Mouse (Mus musculus): ENCODE results near the gene Tnip1. TPM values are rescaled to one million over a fixed set of nuclear protein-coding genes. Genes with fewer than 3 reads are reported as not detected.
A peak's percentile ranks its signal among the peaks of the same experiment; 100 is the strongest.

Tnip1 gene
- polyA plus RNA-seq, 1 experiment from 2014 or later: 9.9 TPM

DNA sequence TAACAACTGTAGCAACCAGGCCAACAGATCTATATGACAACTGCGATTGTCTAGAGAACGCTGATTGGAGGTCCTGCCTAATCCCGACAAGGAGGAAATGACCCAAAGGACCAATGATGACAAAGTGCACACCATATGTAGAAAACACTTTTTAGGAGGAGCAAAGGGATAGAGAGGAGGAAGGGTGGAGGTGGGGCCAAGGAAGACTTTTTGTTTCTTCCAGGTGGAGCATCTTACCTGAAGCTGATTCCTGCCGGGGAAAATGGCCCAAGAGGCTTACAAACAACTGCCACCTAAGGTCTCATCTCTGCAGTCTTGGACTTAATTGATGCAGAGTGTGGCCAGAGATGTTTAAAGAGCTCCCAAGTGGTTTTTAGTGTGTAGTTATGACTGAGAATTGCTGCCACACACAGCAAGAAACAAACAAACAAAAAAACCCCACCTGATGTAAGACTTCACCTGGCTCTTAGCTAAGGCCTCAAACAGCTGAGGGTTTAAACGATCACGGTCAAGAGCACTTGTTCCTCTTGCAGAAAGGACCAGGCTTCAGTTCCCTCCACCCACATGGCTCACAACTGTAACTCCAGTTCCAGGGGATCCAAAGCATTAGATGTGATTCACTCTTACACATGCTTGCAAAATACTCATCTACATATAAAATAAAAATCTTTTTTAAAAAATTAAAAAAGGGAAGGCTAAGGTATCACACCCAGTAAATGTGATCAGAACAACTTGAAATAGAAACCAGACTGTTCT lies 97.2 kb downstream of the Tnip1 start:
- WGBS: 78% methylated on average over 6 of the region's 6 CpGs
- Histone ChIP-seq H3K9ac (ENCODE audit: low read length) (peak overlapping the region; percentile 99), H3K4me3 (ENCODE audit: low read depth, low read length) (peak overlapping the region; percentile 96), H3K4me2 (peak overlapping the region; percentile 43), H3K27ac (ENCODE audit: low read depth, low read length) (peak overlapping the region; percentile 88), H3K9me3 (ENCODE audit: control insufficient read depth, low read length) (no peaks in the 10 kb centered on the region), H3K36me3 (ENCODE audit: control insufficient read depth, insufficient read depth, low read length) (no peaks in the 10 kb centered on the region), H3K27me3 (ENCODE audit: control insufficient read depth, insufficient read depth, low read length) (no peaks in the 10 kb centered on the region), H3K4me1 (ENCODE audit: control insufficient read depth, insufficient read depth, low read length) (peaks cover 14% of the 10 kb centered on the region; the same call in 1 of the 2 replicates)
- ATAC-seq (ENCODE audit: low FRiP score): no peak
- peak; percentile 78 for DNase-seq (ENCODE audit: low spot score, missing footprints)

DNA sequence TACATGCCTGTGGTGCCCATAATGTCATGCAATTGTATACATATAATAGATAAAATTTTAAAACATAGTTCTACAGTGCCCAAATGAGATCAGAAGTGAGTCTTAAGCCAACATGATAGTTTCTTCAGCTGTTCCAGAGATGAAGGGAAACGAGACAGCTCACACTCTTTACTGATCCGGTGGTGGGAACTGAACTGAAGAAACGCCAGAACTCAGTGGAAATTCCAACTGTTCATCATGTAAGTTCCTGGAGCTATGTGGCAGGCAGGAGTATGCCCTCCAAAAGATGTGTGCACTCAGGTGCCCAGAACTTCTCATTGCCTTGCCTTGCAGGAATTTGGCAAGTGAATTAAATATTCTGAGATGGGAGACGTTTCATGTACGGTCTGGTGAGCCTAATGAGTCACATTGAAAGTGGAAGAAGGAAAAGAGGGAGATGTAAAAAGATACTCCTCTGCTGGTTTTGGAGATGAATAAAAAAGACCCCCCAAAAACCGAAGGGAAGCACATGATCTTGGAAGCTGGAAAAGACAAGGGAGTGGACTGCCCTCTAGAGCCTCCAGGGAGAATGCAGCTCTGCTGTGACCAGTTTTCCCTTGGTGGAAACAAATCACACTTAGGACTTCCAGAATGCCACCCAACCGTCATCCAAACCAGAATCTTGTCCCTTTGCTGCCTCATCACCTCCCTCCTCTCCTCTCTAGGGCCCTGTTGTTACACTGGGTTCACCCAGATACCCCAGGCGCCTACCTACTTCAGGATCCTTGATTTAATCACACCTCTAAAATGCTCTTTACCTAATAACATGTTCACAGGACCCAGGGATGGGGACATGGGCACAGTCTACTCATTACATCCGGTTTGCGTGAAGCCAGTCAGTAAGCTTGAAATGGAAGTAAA lies 99.8 kb downstream of the Tnip1 start:
- 52% methylated on average over 10 of the region's 10 CpGs for WGBS
- H3K27me3 ChIP-seq (ENCODE audit: control insufficient read depth, insufficient read depth, low read length): no peaks in the 10 kb centered on the region
- H3K36me3 ChIP-seq (ENCODE audit: control insufficient read depth, insufficient read depth, low read length): no peaks in the 10 kb centered on the region
- no peak overlapping the region for H3K9ac ChIP-seq (ENCODE audit: low read length)
- peak; percentile 91 for DNase-seq (ENCODE audit: low spot score, missing footprints)
- no peak overlapping the region for H3K27ac ChIP-seq (ENCODE audit: low read depth, low read length)
- no peak overlapping the region for H3K4me2 ChIP-seq
- ATAC-seq (ENCODE audit: low FRiP score): no peak
- H3K9me3 ChIP-seq (ENCODE audit: control insufficient read depth, low read length): no peaks in the 10 kb centered on the region
- peaks cover 13% of the 10 kb centered on the region; the same call in 1 of the 2 replicates for H3K4me1 ChIP-seq (ENCODE audit: control insufficient read depth, insufficient read depth, low read length)
- no peak overlapping the region for H3K4me3 ChIP-seq (ENCODE audit: low read depth, low read length)

DNA sequence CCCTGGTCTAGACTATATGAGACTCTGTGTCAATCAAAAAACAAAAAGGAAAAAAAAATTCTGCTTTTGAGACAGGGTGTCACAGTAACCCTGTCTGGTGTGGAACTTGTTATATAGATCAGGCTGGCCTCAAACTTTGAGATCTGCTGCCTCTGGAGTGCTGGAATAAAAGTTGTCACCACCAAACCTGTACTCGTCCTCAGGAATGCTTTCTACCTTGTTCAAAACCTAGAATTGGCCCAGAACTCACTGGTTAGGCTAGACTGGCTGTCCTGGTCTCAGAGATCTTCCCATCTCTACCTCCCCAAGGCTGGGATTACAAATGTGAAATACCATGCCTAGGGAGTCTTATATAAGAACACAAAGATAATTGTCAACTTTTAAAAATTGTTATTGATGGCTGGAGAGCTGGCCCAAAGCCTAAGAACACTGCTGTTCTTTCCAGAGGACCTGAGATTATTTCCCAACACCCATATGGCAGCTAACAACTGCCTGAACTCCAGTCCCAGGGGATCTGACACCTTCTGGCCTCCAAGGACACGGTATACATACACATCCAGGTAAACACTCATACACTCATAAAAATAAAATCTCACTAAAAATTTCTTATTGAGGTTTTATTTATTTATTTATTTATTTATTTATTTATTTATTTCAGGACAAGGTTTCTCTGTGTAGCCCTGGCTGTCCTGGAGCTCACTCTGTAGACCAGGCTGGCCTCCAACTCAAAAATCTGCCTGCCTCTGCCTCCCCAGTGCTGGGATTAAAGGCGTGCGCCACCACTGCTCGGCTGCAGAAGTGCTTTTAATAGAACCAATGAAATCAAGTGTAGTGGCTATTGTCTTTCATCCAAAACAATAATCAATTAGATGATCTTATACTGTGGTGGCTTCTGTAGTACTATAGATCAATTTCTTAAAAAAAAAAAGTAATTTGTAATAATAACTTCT lies 101.0 kb downstream of the Tnip1 start:
- Histone ChIP-seq H3K27ac (ENCODE audit: low read depth, low read length) (no peak overlapping the region), H3K9ac (ENCODE audit: low read length) (no peak overlapping the region; the same call in 1 of the 2 replicates), H3K36me3 (ENCODE audit: control insufficient read depth, insufficient read depth, low read length) (no peaks in the 10 kb centered on the region), H3K9me3 (ENCODE audit: control insufficient read depth, low read length) (no peaks in the 10 kb centered on the region), H3K27me3 (ENCODE audit: control insufficient read depth, insufficient read depth, low read length) (no peaks in the 10 kb centered on the region), H3K4me3 (ENCODE audit: low read depth, low read length) (no peak overlapping the region), H3K4me2 (peak overlapping the region; percentile 67), H3K4me1 (ENCODE audit: control insufficient read depth, insufficient read depth, low read length) (peaks cover 10% of the 10 kb centered on the region; the same call in 1 of the 2 replicates)
- 92% methylated on average over 5 of the region's 5 CpGs for WGBS
- DNase-seq (ENCODE audit: low spot score, missing footprints) (peak; percentile 66), ATAC-seq (ENCODE audit: low FRiP score) (no peak)

Other genes with a start within 250 kb of the Tnip1 start
- 259 and 281 TPM in 2 replicates for gene Cdc42se2, start 175.2 kb downstream of the Tnip1 start, polyA plus RNA-seq (2014; fragmentation: Nextera tagmentation; extraction: Ambion mirVana)
- 5.2 and 5.8 TPM in 2 replicates for gene Lyrm7, start 102.0 kb downstream of the Tnip1 start, polyA plus RNA-seq (2014; fragmentation: Nextera tagmentation; extraction: Ambion mirVana)
- 694 and 720 TPM in 2 replicates for gene Hint1, start 96.5 kb downstream of the Tnip1 start, polyA plus RNA-seq (2014; fragmentation: Nextera tagmentation; extraction: Ambion mirVana)
- gene Gpx3, start 60.5 kb downstream of the Tnip1 start, polyA plus RNA-seq (2014; fragmentation: Nextera tagmentation; extraction: Ambion mirVana): 57.2 and 60.5 TPM in 2 replicates
- gene Anxa6, start 70.5 kb upstream of the Tnip1 start, polyA plus RNA-seq (2014; fragmentation: Nextera tagmentation; extraction: Ambion mirVana): 71.2 and 77.6 TPM in 2 replicates
- 0.37 and 0.41 TPM in 2 replicates for gene Ccdc69, start 115.2 kb upstream of the Tnip1 start, polyA plus RNA-seq (2014; fragmentation: Nextera tagmentation; extraction: Ambion mirVana)
- gene Gm2a, start 135.2 kb upstream of the Tnip1 start, polyA plus RNA-seq (2014; fragmentation: Nextera tagmentation; extraction: Ambion mirVana): 14.0 and 15.0 TPM in 2 replicates
- gene Slc36a3, start 188.8 kb upstream of the Tnip1 start, polyA plus RNA-seq (2014; fragmentation: Nextera tagmentation; extraction: Ambion mirVana): not detected in 2 replicates
- gene Slc36a2, start 222.2 kb upstream of the Tnip1 start, polyA plus RNA-seq (2014; fragmentation: Nextera tagmentation; extraction: Ambion mirVana): not detected in 2 replicates
- 1.7 and 2.0 TPM in 2 replicates for gene Slc36a1, start 241.4 kb upstream of the Tnip1 start, polyA plus RNA-seq (2014; fragmentation: Nextera tagmentation; extraction: Ambion mirVana)

Measured in midbrain, embryonic 11.5 days (tissue).